Mouse (Mus musculus) testis, adult 2 months (tissue): ENCODE data around the gene Zfp503.

Experiments
- CTCF ChIP-seq: fragments of 200-500 bp; IDR thresholded peaks from 2 replicates; pipeline ENCODE4 v1.5.1; 2012; ENCODE audit warnings: low read depth, mild to moderate bottlenecking, inconsistent platforms, low read length, moderate library complexity; ENCODE audit not compliant: control insufficient read depth, insufficient read depth, insufficient replicate concordance
- POLR2A ChIP-seq: fragments of 200-500 bp; IDR thresholded peaks from 2 replicates; pipeline ENCODE4 v1.6.1; 2012; ENCODE audit warnings: low read depth, mild to moderate bottlenecking, inconsistent platforms, low read length, moderate library complexity; ENCODE audit not compliant: control insufficient read depth

- TF ChIP-seq CTCF (no peak), POLR2A (no peak)
Measured at GRCm38 (mm10) chr14:21982592-21983310, 6.7 kb downstream of the Zfp503 start.
